Mouse (Mus musculus) mature B cell (primary cell): ENCODE data around the gene Ptprn2.

Experiments
- in situ Hi-C: fragments of 300-500 bp; cut with MboI; formaldehyde crosslinking; loops from 2 replicates; pipeline ENCODE4 v1.14.3; 2019

The Ptprn2 gene

DNA sequence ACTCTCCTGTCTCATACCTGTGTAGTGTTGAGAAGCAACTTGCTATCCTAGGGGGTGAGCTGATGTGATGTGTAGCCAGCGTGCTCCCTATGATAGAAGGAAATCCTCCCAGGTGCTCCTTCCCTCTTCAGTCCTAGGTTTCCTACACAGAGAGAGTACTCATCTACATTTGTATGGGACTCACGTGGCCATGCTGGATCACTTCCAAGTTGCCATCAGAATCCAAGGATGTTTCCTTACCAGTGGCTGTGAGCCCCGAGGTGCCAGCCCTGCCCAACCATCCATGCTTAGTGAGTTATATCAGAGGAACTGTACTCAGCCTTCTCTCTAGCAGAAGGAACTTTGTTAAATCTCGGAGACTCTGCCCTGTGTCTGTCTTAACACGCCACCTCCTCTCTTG is 729.4 kb downstream of the Ptprn2 start:
- in situ Hi-C loops = no loop called here

DNA sequence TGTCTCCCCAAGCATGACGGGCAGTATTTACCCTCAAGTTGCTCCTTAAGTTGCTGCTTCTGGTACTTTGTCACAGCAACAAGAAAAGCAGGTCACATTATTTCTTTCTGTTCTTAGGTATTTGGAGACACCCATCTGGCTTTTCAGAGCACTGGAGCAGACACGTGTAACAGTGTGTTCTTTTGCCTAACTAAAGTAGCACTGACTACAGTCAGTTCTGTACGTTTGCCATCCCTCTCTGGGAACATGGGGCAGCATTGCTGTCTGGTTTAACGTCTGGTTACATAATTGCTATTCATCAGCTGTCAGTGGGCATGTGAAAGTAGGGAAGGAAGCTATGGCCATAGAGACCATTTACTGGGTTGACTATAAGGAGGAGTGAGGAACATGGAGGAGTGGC is 736.4 kb downstream of the Ptprn2 start:
- in situ Hi-C loops = no loop called here

DNA sequence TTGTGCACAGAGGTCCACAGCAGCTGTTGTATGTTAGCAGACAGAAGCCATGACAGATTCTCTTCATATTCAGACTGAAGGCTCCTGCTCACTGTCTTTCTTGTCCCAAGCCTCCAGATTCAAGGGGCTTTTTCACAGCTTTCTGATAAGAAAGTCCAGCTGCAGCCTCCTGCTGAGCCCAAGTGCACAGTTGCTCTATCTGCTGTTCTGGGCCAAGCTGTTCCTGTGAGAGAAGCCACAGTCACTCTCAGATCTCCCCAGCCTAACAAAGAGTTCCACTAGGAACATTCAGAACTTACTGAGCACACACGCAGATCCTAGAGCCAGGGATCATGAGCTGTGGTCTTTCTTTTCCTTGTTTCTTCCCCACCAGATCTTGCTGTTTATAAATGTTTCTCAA is 738.5 kb downstream of the Ptprn2 start:
- in situ Hi-C loops = no loop called here

DNA sequence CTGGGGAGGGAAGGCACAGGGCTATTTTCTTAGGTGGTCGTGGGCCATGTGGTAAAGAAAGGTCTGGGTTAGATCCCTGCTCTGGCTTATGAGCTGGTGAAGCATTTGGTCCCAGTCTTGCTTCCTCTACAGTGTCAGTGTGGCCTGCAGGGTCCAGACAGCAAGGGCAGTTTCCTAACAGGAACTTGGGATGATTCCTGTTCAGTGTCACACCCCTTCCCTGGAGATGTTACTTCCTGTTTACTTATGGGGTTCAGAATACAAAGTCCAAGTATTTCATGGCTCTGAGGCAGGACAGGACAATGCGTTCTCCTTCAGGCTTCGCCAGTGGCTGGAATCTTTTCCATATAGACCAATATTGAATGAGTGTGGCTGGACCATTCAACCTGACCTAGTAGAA is 741.7 kb downstream of the Ptprn2 start:
- in situ Hi-C loops = no loop called here

DNA sequence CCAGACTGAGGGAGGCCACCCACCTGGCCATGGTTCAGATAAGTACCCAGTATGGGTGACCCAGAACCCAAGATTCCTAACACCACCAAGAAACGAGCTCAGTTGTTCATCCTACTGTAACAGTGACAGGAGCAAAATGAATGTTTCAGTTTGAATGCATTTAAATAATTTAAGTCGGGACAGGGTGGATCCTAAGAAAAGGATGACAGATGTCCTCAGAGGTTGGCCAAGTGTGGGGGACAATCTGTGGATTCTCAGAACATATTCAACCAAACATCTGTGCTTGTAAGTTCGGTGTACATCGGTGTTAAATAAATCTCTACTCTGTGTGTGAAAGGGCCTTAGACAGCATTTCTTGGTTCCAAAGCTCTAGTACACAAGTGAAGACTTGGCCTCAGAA is 743.9 kb downstream of the Ptprn2 start:
- in situ Hi-C loops = no loop called here

DNA sequence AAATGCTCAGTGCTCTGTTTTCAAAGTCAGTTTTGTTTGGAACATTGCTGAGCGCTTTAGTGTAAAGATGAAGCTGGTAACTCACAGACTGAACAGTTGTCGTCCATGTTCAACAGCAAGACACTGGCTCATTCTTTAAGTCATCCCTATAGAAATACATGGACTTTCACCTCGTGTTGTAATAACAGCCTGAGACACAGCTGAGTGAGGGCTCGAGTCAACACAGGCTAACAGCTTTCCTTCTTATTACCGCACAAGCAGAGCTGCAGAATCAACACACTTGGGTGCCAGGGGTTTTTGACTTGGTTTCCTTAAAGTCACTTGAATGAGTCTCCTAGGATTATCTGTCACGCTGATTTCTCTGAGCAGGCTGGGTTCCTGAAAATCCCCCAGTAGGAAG is 744.8 kb downstream of the Ptprn2 start:
- in situ Hi-C loops = no loop called here

- in situ Hi-C loops = no loop called here
Measured at GRCm38 (mm10) chr12:117231850-117232249, 746.3 kb downstream of the Ptprn2 start.

DNA sequence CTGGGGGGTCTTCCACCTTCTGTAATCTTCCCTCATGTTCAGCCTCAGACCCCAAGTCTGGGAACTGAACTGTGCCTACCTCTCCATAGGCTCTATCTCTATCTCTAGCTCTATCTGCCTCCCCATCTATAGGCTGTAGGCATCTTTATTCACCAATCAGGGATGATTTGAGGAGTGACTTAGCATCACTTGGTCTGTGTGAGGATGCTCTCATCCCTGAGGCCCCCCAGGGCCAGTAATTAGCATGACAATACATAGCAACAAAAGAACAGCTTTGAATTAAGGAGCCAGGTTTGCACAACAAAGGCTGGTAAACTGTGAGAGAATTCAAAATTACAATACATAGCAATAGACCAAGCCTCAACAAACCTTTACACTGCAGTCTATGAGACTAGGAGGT is 749.6 kb downstream of the Ptprn2 start:
- in situ Hi-C loops = no loop called here

GRCm38 (mm10) chr12:117236020-117236734 is 750.7 kb downstream of the Ptprn2 start:
- in situ Hi-C loops = no loop called here

- in situ Hi-C loops = no loop called here
Measured at GRCm38 (mm10) chr12:117236981-117237380, 751.5 kb downstream of the Ptprn2 start.

GRCm38 (mm10) chr12:117239927-117240715 is 754.6 kb downstream of the Ptprn2 start:
- in situ Hi-C loops = no loop called here

GRCm38 (mm10) chr12:117242181-117242580 is 756.7 kb downstream of the Ptprn2 start:
- in situ Hi-C loops = no loop called here

DNA sequence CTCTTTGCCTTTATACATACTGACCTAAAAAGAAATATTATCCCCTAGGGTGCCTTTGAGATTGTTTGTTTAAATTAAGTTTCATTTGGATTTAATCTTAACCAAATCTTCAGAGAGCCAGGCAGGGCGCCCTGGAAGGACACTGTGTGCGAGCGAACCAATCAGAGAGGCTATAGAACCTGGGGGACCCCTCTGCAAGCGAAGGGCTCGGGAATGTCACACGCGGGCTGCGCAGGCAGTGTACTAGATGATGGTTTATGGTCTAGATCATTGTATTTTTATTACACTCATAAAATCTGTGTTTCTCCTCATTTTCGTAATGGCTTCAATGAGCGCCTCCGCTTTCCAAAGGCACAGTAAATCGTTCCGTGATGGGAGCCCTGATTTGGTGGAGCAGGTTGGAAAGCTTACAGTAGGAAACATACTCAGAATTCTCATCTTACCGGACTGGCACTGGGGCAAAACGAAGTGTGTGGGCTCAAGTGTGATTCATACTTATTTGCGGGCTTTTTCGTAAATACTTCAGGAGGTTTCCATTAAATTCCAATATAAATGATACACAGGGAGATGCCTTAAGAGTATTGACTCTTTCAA is 760.5 kb downstream of the Ptprn2 start:
- in situ Hi-C loops = no loop called here

DNA sequence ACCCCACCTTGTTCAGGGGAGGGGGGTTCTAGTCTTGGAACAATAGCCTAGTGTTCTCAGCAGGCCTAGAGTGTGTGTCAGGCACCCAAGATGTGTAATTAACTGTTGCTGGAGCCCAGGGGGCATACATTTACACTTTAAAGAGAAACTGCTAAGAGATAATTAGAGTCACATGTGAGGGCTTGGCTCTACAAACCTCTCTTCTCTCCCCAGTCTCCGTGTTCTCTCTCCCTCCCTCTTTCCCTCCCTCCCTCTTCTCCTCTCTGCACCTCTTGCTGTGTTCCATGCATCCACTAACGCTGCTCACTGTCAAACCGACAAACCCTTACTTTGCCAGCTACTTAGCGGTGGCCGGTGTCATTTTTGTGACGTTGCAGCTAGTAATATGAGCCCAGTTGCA is 764.9 kb downstream of the Ptprn2 start:
- in situ Hi-C loops = no loop called here

DNA sequence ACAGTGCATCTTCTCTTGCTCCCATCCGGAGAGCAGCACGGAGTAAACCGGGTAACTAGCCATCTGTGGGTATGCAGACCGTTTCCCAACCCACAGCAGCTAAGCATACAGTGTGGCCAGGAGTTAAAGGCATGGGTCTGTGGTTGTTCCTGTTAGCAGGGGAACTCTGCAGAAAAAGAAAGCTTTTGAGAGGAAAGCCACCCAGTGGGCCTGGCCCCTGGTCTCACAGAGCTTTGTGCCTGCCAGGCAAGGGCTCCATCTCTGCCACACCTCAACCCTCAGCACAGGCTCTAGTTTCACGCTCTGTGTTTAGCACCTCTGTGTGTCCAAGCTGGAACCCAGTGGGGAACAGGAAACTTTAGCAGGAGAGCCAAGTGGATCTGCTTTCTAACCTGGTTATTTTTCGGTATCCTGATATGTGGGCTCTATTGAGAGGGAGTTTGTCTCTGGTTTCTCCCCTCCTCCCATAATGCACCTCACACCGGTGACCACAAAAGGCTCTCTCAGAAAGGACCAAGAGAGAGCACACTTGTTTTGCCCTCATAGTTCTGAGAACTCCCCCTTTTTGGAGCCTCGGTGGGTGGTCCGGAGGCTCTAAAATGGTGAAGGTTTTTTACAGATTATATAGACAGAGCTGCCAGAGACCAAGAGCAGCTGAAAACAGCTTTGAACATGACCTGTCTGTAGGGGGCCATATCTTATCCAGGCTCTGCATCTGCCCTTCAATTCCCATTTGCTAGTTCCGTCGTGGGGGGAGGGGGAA is 766.3 kb downstream of the Ptprn2 start:
- in situ Hi-C loops = no loop called here

DNA sequence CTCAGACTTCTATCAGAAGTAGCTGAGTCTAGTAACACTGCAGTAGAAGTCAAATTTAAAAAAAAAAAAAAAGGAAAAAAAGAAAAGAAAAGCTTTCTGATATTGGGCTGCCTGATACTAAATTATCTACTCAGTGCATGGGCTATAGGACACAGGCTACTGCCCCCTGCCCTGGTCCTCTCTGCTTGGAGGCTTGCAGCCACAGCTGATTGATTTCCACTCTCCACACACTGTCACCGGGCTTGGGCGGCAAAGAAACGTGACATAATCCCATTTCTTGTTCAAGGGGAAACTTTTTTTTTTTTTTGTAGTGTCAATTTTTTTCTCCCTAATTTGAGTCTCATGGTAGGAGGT is 766.9 kb downstream of the Ptprn2 start:
- in situ Hi-C loops = no loop called here

DNA sequence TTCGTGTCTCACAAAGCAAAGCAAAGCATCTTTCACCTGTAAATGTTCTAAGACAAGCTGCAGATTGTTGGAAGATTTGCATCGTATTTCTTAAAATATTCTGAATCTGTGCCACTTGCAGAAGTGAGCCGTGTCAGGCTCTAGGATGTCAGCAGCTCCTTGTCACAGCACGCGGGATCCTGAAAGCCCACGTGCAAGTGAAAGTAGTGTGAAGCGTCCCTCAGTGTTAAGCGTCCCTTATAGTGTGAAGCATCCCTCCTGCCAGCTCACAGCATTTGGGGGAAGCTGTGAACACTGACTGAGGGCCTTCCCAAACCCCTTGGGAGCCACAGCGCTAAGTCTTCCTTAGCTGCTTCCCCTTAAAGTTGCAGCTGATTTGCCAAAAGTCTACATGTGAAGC is 768.8 kb downstream of the Ptprn2 start:
- in situ Hi-C loops = no loop called here

GRCm38 (mm10) chr12:117255325-117255724 is 769.8 kb downstream of the Ptprn2 start:
- in situ Hi-C loops = no loop called here

GRCm38 (mm10) chr12:117255776-117256342 is 770.3 kb downstream of the Ptprn2 start:
- in situ Hi-C loops = no loop called here

DNA sequence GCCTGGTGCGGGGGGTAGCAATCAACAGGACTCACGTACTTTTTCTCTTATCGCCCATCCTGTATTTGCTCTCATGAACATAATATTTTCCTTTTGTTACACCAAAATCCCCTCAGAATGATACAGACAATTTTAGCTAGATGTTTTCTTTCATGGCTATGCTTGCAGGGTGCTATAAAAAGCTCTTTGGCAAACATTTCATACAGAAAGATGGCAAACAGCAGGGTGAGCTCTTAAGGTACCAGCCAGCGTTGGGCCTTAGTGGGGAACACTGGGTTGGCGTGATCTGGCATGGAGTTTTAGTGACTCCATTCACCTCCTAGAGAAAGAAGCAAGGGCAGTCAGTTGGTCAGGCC is 771.3 kb downstream of the Ptprn2 start:
- in situ Hi-C loops = no loop called here

GRCm38 (mm10) chr12:117257205-117257920 is 771.8 kb downstream of the Ptprn2 start:
- in situ Hi-C loops = no loop called here
